ENCODE assay signal across 13 mouse cellular contexts in genomic region chr2:104081436-104082050, GRCm38 (mm10). TPM values are rescaled to one million over a fixed set of nuclear protein-coding genes. Genes with fewer than 3 reads are reported as not detected.
"Had no signal": no experiment of that assay in that cellular context is flagged by ENCODE, and none has a peak within 500 bp of the region (broad histone marks: within the 10 kb centered on the region; RNA-seq: fewer than 3 reads in every experiment).

No protein-coding gene starts in this region.

RNA-seq across cellular contexts. Expression of gene Gm10799, which starts 13.2 kb away (rescaled TPM):
- polyA plus RNA-seq: neural tube, embryonic 13.5 days; neural tube, embryonic 14.5 days; neural tube, embryonic 15.5 days; small intestine, adult 2 months; spleen, adult 2 months; stomach, embryonic 14.5 days; stomach, embryonic 15.5 days; stomach, embryonic 16.5 days; stomach, postnatal 0 days; testis, adult 2 months; thymus, adult 2 months; thymus, postnatal 0 days; urinary bladder, adult 2 months had no signal

RNA-seq across cellular contexts. Expression of gene Gm10912, which starts 15.9 kb away (rescaled TPM):
- polyA plus RNA-seq: neural tube, embryonic 13.5 days; neural tube, embryonic 14.5 days; neural tube, embryonic 15.5 days; stomach, embryonic 14.5 days; stomach, embryonic 16.5 days; stomach, postnatal 0 days had no signal

RNA-seq across cellular contexts. Expression of gene A930018P22Rik, which starts 41.0 kb away (rescaled TPM):
- polyA plus RNA-seq: neural tube, embryonic 14.5 days; neural tube, embryonic 15.5 days; small intestine, adult 2 months; spleen, adult 2 months; stomach, embryonic 14.5 days; thymus, adult 2 months; thymus, postnatal 0 days had no signal
